Mouse (Mus musculus): ENCODE measurements around the gene Syn3. TPM values are rescaled to one million over a fixed set of nuclear protein-coding genes. Genes with fewer than 3 reads are reported as not detected.

Gene Syn3
- polyA plus RNA-seq, 1 experiment from 2014 or later = 29.9 TPM

- H3K4me1 ChIP-seq (ENCODE audit: control insufficient read depth, insufficient read depth, low read depth, low read length) = peaks cover 10% of the 10 kb centered on the region
- H3K4me3 ChIP-seq (ENCODE audit: low read length) = no peak overlapping the region
- H3K36me3 ChIP-seq (ENCODE audit: control insufficient read depth, insufficient read depth, low read length) = 0 out of 2 replicates have a peak, but pooled peaks cover under 1% of the 10 kb centered on the region
- no peaks in the 10 kb centered on the region for H3K27me3 ChIP-seq (replicated peaks; ENCODE audit: control insufficient read depth, insufficient read depth, low read length)
- no peak overlapping the region for H3K27ac ChIP-seq (ENCODE audit: low read depth, low read length)
- ATAC-seq = no peak
- 90% methylated on average over 2 of the region's 2 CpGs for WGBS
- no peaks in the 10 kb centered on the region for H3K9me3 ChIP-seq (ENCODE audit: control insufficient read depth, low read length)
- no peak overlapping the region for H3K9ac ChIP-seq (ENCODE audit: low read depth, low read length)
- H3K4me2 ChIP-seq (ENCODE audit: low read length) = no peak overlapping the region
These were observed 472.8 kb downstream of the Syn3 start for GRCm38 (mm10) chr10:86025906-86026305.

GRCm38 (mm10) chr10:86023149-86023548, 475.5 kb downstream of the Syn3 start:
- Histone ChIP-seq H3K9ac (ENCODE audit: low read depth, low read length) (no peak overlapping the region), H3K4me2 (ENCODE audit: low read length) (peak overlapping the region; percentile 89; the same call in 1 of the 2 replicates)

GRCm38 (mm10) chr10:86022474-86022816, 476.3 kb downstream of the Syn3 start:
- H3K27me3 ChIP-seq (replicated peaks; ENCODE audit: control insufficient read depth, insufficient read depth, low read length) = no peaks in the 10 kb centered on the region
- H3K27ac ChIP-seq (ENCODE audit: low read depth, low read length) = peak overlapping the region; percentile 82; the same call in 1 of the 2 replicates
- peak overlapping the region; percentile 75 for H3K9ac ChIP-seq (ENCODE audit: low read depth, low read length)
- peak overlapping the region; percentile 95 for H3K4me3 ChIP-seq (ENCODE audit: low read length)
- WGBS = 8% methylated on average over 6 of the region's 6 CpGs
- H3K36me3 ChIP-seq (ENCODE audit: control insufficient read depth, insufficient read depth, low read length) = no peaks in the 10 kb centered on the region
- no peaks in the 10 kb centered on the region for H3K9me3 ChIP-seq (ENCODE audit: control insufficient read depth, low read length)
- peaks cover 10% of the 10 kb centered on the region for H3K4me1 ChIP-seq (ENCODE audit: control insufficient read depth, insufficient read depth, low read depth, low read length)
- peak; percentile 4; the same call in 1 of the 2 replicates for ATAC-seq
- peak overlapping the region; percentile 89 for H3K4me2 ChIP-seq (ENCODE audit: low read length)

More at GRCm38 (mm10) chr10:86023149-86023548, 475.5 kb downstream of the Syn3 start:
- Histone ChIP-seq H3K36me3 (ENCODE audit: control insufficient read depth, insufficient read depth, low read length) (no peaks in the 10 kb centered on the region), H3K27ac (ENCODE audit: low read depth, low read length) (no peak overlapping the region), H3K27me3 (replicated peaks; ENCODE audit: control insufficient read depth, insufficient read depth, low read length) (no peaks in the 10 kb centered on the region), H3K9me3 (ENCODE audit: control insufficient read depth, low read length) (no peaks in the 10 kb centered on the region), H3K4me1 (ENCODE audit: control insufficient read depth, insufficient read depth, low read depth, low read length) (peaks cover 10% of the 10 kb centered on the region), H3K4me3 (ENCODE audit: low read length) (no peak overlapping the region)
- no peak for ATAC-seq

GRCm38 (mm10) chr10:86021749-86022473, 476.8 kb downstream of the Syn3 start, which contains the start of gene Fbxo7:
Gene Fbxo7 (plus strand): TSS chr10:86021972.
- peak within 1 kb of the TSS; percentile 75 for H3K9ac ChIP-seq (ENCODE audit: low read depth, low read length)
- WGBS = under 1% methylated on average over 82 of the region's 82 CpGs
- H3K27ac ChIP-seq (ENCODE audit: low read depth, low read length) = peak within 1 kb of the TSS; percentile 82
- no peaks in the 10 kb centered on the region for H3K36me3 ChIP-seq (ENCODE audit: control insufficient read depth, insufficient read depth, low read length)
- H3K27me3 ChIP-seq (replicated peaks; ENCODE audit: control insufficient read depth, insufficient read depth, low read length) = no peaks in the 10 kb centered on the region
- H3K4me1 ChIP-seq (ENCODE audit: control insufficient read depth, insufficient read depth, low read depth, low read length) = peaks cover 10% of the 10 kb centered on the region
- H3K4me2 ChIP-seq (ENCODE audit: low read length) = peak within 1 kb of the TSS; percentile 89
- ATAC-seq = peak; percentile 98
- H3K4me3 ChIP-seq (ENCODE audit: low read length) = peak within 1 kb of the TSS; percentile 95
- no peaks in the 10 kb centered on the region for H3K9me3 ChIP-seq (ENCODE audit: control insufficient read depth, low read length)

- Histone ChIP-seq H3K9ac (ENCODE audit: low read depth, low read length) (no peak overlapping the region), H3K27ac (ENCODE audit: low read depth, low read length) (no peak overlapping the region)
- WGBS = 0% methylated on average over 3 of the region's 3 CpGs
These were observed 477.3 kb downstream of the Syn3 start for GRCm38 (mm10) chr10:86021408-86021748.

GRCm38 (mm10) chr10:86018813-86019212, 479.9 kb downstream of the Syn3 start:
- no peaks in the 10 kb centered on the region for H3K9me3 ChIP-seq (ENCODE audit: control insufficient read depth, low read length)
- WGBS = 37% methylated on average over 5 of the region's 5 CpGs

More at GRCm38 (mm10) chr10:86021408-86021748, 477.3 kb downstream of the Syn3 start:
- Histone ChIP-seq H3K27me3 (replicated peaks; ENCODE audit: control insufficient read depth, insufficient read depth, low read length) (no peaks in the 10 kb centered on the region), H3K4me1 (ENCODE audit: control insufficient read depth, insufficient read depth, low read depth, low read length) (peaks cover 10% of the 10 kb centered on the region), H3K4me2 (ENCODE audit: low read length) (peak overlapping the region; percentile 89), H3K36me3 (ENCODE audit: control insufficient read depth, insufficient read depth, low read length) (no peaks in the 10 kb centered on the region), H3K9me3 (ENCODE audit: control insufficient read depth, low read length) (no peaks in the 10 kb centered on the region), H3K4me3 (ENCODE audit: low read length) (peak overlapping the region; percentile 95)
- no peak for ATAC-seq

GRCm38 (mm10) chr10:86017781-86018180, 480.9 kb downstream of the Syn3 start:
- 93% methylated on average over 7 of the region's 7 CpGs for WGBS

More at GRCm38 (mm10) chr10:86018813-86019212, 479.9 kb downstream of the Syn3 start:
- H3K4me3 ChIP-seq (ENCODE audit: low read length) = no peak overlapping the region
- H3K27ac ChIP-seq (ENCODE audit: low read depth, low read length) = no peak overlapping the region
- no peaks in the 10 kb centered on the region for H3K36me3 ChIP-seq (ENCODE audit: control insufficient read depth, insufficient read depth, low read length)
- peaks cover 10% of the 10 kb centered on the region for H3K4me1 ChIP-seq (ENCODE audit: control insufficient read depth, insufficient read depth, low read depth, low read length)
- H3K9ac ChIP-seq (ENCODE audit: low read depth, low read length) = no peak overlapping the region
- no peak overlapping the region for H3K4me2 ChIP-seq (ENCODE audit: low read length)
- H3K27me3 ChIP-seq (replicated peaks; ENCODE audit: control insufficient read depth, insufficient read depth, low read length) = no peaks in the 10 kb centered on the region
- ATAC-seq = no peak

GRCm38 (mm10) chr10:86011781-86012180, 486.9 kb downstream of the Syn3 start, which contains the start of gene Bpifc:
Gene Bpifc (minus strand): TSS chr10:86011895.
- 98% methylated on average over 2 of the region's 2 CpGs for WGBS
- H3K9ac ChIP-seq (ENCODE audit: low read depth, low read length) = no peak within 1 kb of the TSS
- H3K9me3 ChIP-seq (ENCODE audit: control insufficient read depth, low read length) = no peaks in the 10 kb centered on the region
- H3K4me1 ChIP-seq (ENCODE audit: control insufficient read depth, insufficient read depth, low read depth, low read length) = no peaks in the 10 kb centered on the region
- no peak for ATAC-seq
- H3K4me3 ChIP-seq (ENCODE audit: low read length) = no peak within 1 kb of the TSS
- H3K36me3 ChIP-seq (ENCODE audit: control insufficient read depth, insufficient read depth, low read length) = no peaks in the 10 kb centered on the region
- H3K27ac ChIP-seq (ENCODE audit: low read depth, low read length) = no peak within 1 kb of the TSS
- no peaks in the 10 kb centered on the region for H3K27me3 ChIP-seq (replicated peaks; ENCODE audit: control insufficient read depth, insufficient read depth, low read length)
- no peak within 1 kb of the TSS for H3K4me2 ChIP-seq (ENCODE audit: low read length)

More at GRCm38 (mm10) chr10:86017781-86018180, 480.9 kb downstream of the Syn3 start:
- Histone ChIP-seq H3K9me3 (ENCODE audit: control insufficient read depth, low read length) (no peaks in the 10 kb centered on the region), H3K4me3 (ENCODE audit: low read length) (no peak overlapping the region), H3K4me2 (ENCODE audit: low read length) (no peak overlapping the region), H3K4me1 (ENCODE audit: control insufficient read depth, insufficient read depth, low read depth, low read length) (peaks cover 8% of the 10 kb centered on the region), H3K27ac (ENCODE audit: low read depth, low read length) (no peak overlapping the region), H3K27me3 (replicated peaks; ENCODE audit: control insufficient read depth, insufficient read depth, low read length) (no peaks in the 10 kb centered on the region), H3K9ac (ENCODE audit: low read depth, low read length) (no peak overlapping the region), H3K36me3 (ENCODE audit: control insufficient read depth, insufficient read depth, low read length) (no peaks in the 10 kb centered on the region)
- ATAC-seq = no peak

- 86% methylated on average over 2 of the region's 2 CpGs for WGBS
- Histone ChIP-seq H3K4me2 (ENCODE audit: low read length) (no peak overlapping the region), H3K36me3 (ENCODE audit: control insufficient read depth, insufficient read depth, low read length) (no peaks in the 10 kb centered on the region), H3K27ac (ENCODE audit: low read depth, low read length) (no peak overlapping the region), H3K27me3 (replicated peaks; ENCODE audit: control insufficient read depth, insufficient read depth, low read length) (no peaks in the 10 kb centered on the region), H3K9me3 (ENCODE audit: control insufficient read depth, low read length) (no peaks in the 10 kb centered on the region), H3K4me3 (ENCODE audit: low read length) (no peak overlapping the region), H3K9ac (ENCODE audit: low read depth, low read length) (no peak overlapping the region), H3K4me1 (ENCODE audit: control insufficient read depth, insufficient read depth, low read depth, low read length) (no peaks in the 10 kb centered on the region)
- ATAC-seq = no peak
These were observed 487.5 kb downstream of the Syn3 start for GRCm38 (mm10) chr10:86011172-86011571.

All from hindbrain, embryonic 16.5 days (tissue).